Mouse (Mus musculus) bone marrow, adult 2 months (tissue): Measurements from ENCODE around the gene Mtor.

ENCODE experiments used
- CTCF ChIP-seq: fragments of 200-500 bp; IDR thresholded peaks from 2 replicates; pipeline ENCODE4 v1.5.1; 2011; ENCODE audit warnings: low read length, control low read depth; ENCODE audit not compliant: control insufficient read depth, insufficient read depth
- POLR2A ChIP-seq: fragments of 200-500 bp; IDR thresholded peaks from 2 replicates; pipeline ENCODE4 v1.6.1; 2011; ENCODE audit warnings: low read depth, mild to moderate bottlenecking, control low read depth, low read length, borderline replicate concordance; ENCODE audit not compliant: control insufficient read depth

GRCm38 (mm10) chr4:148601871-148602270 lies 153.5 kb downstream of the Mtor start:
- no peak for TF ChIP-seq CTCF
- TF ChIP-seq POLR2A: no peak
